Mouse (Mus musculus): ENCODE measurements at regions not wholly inside any gene's neighbourhood (a gene's known extent, or its start where the extent isn't known, plus 50 kb on each side); places are given as distances from the start of the nearest gene placed in this dataset.

- in situ Hi-C loops (cut with MboI, MseI): no loop called here
Measured at GRCm38 (mm10) chr15:3699234-3699814, 116.0 kb upstream of the Ghr start.

GRCm38 (mm10) chr15:3685254-3685653 lies 102.0 kb upstream of the Ghr start:
- in situ Hi-C loops (cut with MboI, MseI): no loop called here

- in situ Hi-C loops (cut with MboI, MseI): loop anchor here in 1 of 2 experiments (5.0 kb wide), 1 partner anchor 205 kb away; no protein-coding TSS in a partner anchor
Measured at GRCm38 (mm10) chr15:3677026-3677425, 93.7 kb upstream of the Ghr start.

- in situ Hi-C loops (cut with MboI, MseI): no loop called here
Measured at GRCm38 (mm10) chr15:3672586-3672985, 89.3 kb upstream of the Ghr start.

- in situ Hi-C loops (cut with MboI, MseI): no loop called here
Measured at GRCm38 (mm10) chr15:3671169-3671568, 87.9 kb upstream of the Ghr start.

GRCm38 (mm10) chr15:3669411-3669810 lies 86.1 kb upstream of the Ghr start:
- in situ Hi-C loops (cut with MboI, MseI): no loop called here

- in situ Hi-C loops (cut with MboI, MseI): no loop called here
Measured at GRCm38 (mm10) chr15:3668863-3669262, 85.6 kb upstream of the Ghr start.

DNA sequence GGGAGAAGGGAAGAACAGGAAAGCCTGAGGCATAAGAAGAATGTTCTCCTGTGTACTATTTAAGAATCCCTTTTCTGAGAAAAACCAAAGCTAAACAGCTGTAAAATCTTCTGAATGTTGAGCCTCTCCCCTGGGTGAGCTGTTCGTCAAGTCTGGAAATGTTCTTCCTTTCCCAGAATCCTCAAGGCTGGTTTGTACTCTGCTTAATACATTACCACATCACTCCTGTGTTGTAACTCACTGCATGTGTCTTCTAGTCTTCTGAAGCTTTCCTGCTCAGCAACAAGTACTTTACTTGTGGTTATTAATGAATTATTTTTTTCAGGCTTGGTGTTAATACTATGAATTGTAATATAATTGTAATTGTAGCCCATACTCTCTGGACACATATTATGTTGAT lies 65.4 kb upstream of the Ghr start:
- in situ Hi-C loops (cut with MboI, MseI): no loop called here

DNA sequence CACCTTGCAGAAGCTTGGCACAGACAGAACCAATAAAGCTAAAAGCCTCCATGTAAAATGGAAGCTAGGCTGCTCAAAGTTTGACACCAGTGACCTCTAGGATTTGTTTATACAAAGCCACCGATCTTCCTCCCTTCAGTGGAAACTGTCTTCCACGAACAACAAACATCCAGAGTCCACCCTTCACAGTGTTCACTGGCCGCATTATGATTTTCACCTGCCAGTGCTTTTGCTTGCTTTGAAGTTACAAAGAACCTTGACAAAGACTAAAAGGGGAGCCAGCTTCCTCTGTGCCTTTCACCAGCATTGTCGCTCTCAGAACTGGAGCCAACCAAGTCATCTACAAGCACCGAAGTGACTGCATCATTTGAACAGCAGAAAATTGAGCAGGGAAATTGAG lies 56.8 kb upstream of the Ghr start:
- in situ Hi-C loops (cut with MboI, MseI): no loop called here
